ENCODE assay signal across 16 mouse cellular contexts in genomic region chr7:44320886-44321285, GRCm38 (mm10). TPM values are rescaled to one million over a fixed set of nuclear protein-coding genes. Genes with fewer than 3 reads are reported as not detected.
DNase-seq lines count a peak whose midpoint lies in the region; ATAC-seq and TF ChIP-seq lines count a peak whose summit lies in the region.
"Had no signal": no experiment of that assay in that cellular context is flagged by ENCODE, and none has a peak within 500 bp of the region (broad histone marks: within the 10 kb centered on the region; RNA-seq: fewer than 3 reads in every experiment).

No protein-coding gene starts in this region.

- no peak for ATAC-seq in midbrain, postnatal 0 days (ENCODE audit: low FRiP score)
- no peak for ATAC-seq in midbrain, embryonic 15.5 days (replicated peaks)
- no peak for ATAC-seq in heart, embryonic 11.5 days (replicated peaks; ENCODE audit: insufficient number of reproducible peaks, low FRiP score, low TSS enrichment)
- ATAC-seq: intestine, embryonic 16.5 days; Patski had no signal

- peaks cover 80% of the 10 kb centered on the region for H3K36me3 ChIP-seq in midbrain, postnatal 0 days (ENCODE audit: insufficient read depth, low read length)
- H3K36me3 ChIP-seq in midbrain, embryonic 15.5 days (replicated peaks), result peaks cover 59% of the 10 kb centered on the region
- H3K36me3 ChIP-seq in heart, embryonic 11.5 days (ENCODE audit: control insufficient read depth, insufficient read depth, low read length), result no peaks in the 10 kb centered on the region
- no peaks in the 10 kb centered on the region for H3K36me3 ChIP-seq in kidney, adult 2 months (ENCODE audit: control insufficient read depth, insufficient read depth, low read length)
- H3K36me3 ChIP-seq: liver, embryonic 13.5 days had no signal

- H3K9me3 ChIP-seq in midbrain, postnatal 0 days (ENCODE audit: low read length), result no peaks in the 10 kb centered on the region
- H3K9me3 ChIP-seq in midbrain, embryonic 15.5 days, result no peaks in the 10 kb centered on the region
- H3K9me3 ChIP-seq in heart, embryonic 11.5 days (replicated peaks; ENCODE audit: control insufficient read depth, low read length), result no peaks in the 10 kb centered on the region
- H3K9me3 ChIP-seq: liver, embryonic 13.5 days had no signal

- H3K4me3 ChIP-seq in midbrain, postnatal 0 days (ENCODE audit: low read depth, low read length), result no peak overlapping the region
- H3K4me3 ChIP-seq in midbrain, embryonic 15.5 days, result no peak overlapping the region
- no peak overlapping the region for H3K4me3 ChIP-seq in heart, embryonic 11.5 days (ENCODE audit: low read depth, low read length)
- H3K4me3 ChIP-seq in kidney, adult 2 months (ENCODE audit: insufficient read depth, low read depth, low read length), result no peak overlapping the region
- H3K4me3 ChIP-seq: liver, embryonic 13.5 days had no signal

- no peak overlapping the region for H3K4me2 ChIP-seq in midbrain, postnatal 0 days (ENCODE audit: low read depth, low read length, poor library complexity, severe bottlenecking)
- H3K4me2 ChIP-seq in midbrain, embryonic 15.5 days, result no peak overlapping the region
- no peak overlapping the region for H3K4me2 ChIP-seq in heart, embryonic 11.5 days
- H3K4me2 ChIP-seq: liver, embryonic 13.5 days had no signal

- no peak overlapping the region for H3K9ac ChIP-seq in midbrain, postnatal 0 days (replicated peaks; ENCODE audit: low read length, poor library complexity, severe bottlenecking)
- H3K9ac ChIP-seq in midbrain, embryonic 15.5 days, result no peak overlapping the region; the same call in 1 of the 2 replicates
- no peak overlapping the region for H3K9ac ChIP-seq in heart, embryonic 11.5 days (ENCODE audit: low read depth, low read length)
- H3K9ac ChIP-seq: liver, embryonic 13.5 days had no signal

- peak; percentile 47 for DNase-seq in midbrain, postnatal 0 days (ENCODE audit: low spot score)
- DNase-seq in cerebellum, postnatal 10 days, result peak; percentile 90 to 91
- DNase-seq in layer of hippocampus, adult 9-11 months, result peak; percentile 84
- DNase-seq in right cerebral cortex, postnatal 25 days, result peak; percentile 65
- DNase-seq in kidney, adult 2 months, result no peak
- DNase-seq in lung, postnatal 10 days, result no peak
- DNase-seq: adrenal gland, adult 2 months; gastrocnemius, postnatal 25 days; liver, embryonic 13.5 days; thymus, adult 2 months had no signal

- whole genome bisulfite sequencing in midbrain, postnatal 0 days, result 53% methylated on average over 8 of the region's 8 CpGs
- WGBS in midbrain, embryonic 15.5 days, result 48% methylated on average over 8 of the region's 8 CpGs
- 33% methylated on average over 8 of the region's 8 CpGs for WGBS in heart, embryonic 11.5 days (ENCODE audit: insufficient replicate concordance)
- 62% methylated on average over 8 of the region's 8 CpGs for WGBS in kidney, adult 2 months

- H3K4me1 ChIP-seq in midbrain, postnatal 0 days (ENCODE audit: insufficient read depth, low read length), result no peaks in the 10 kb centered on the region
- no peaks in the 10 kb centered on the region for H3K4me1 ChIP-seq in midbrain, embryonic 15.5 days
- no peaks in the 10 kb centered on the region for H3K4me1 ChIP-seq in heart, embryonic 11.5 days (ENCODE audit: control insufficient read depth, insufficient read depth, low read length)
- no peaks in the 10 kb centered on the region for H3K4me1 ChIP-seq in kidney, adult 2 months (ENCODE audit: control insufficient read depth, insufficient read depth, low read length)
- H3K4me1 ChIP-seq: liver, embryonic 13.5 days had no signal

- H3K27me3 ChIP-seq in midbrain, postnatal 0 days (ENCODE audit: insufficient read depth, low read length), result no peaks in the 10 kb centered on the region
- H3K27me3 ChIP-seq in midbrain, embryonic 15.5 days (replicated peaks), result no peaks in the 10 kb centered on the region
- peaks cover 18% of the 10 kb centered on the region for H3K27me3 ChIP-seq in heart, embryonic 11.5 days (ENCODE audit: control insufficient read depth, insufficient read depth, low read length)
- H3K27me3 ChIP-seq in kidney, adult 2 months (replicated peaks; ENCODE audit: control insufficient read depth, insufficient read depth, low read length), result no peaks in the 10 kb centered on the region

- no peak overlapping the region for H3K27ac ChIP-seq in midbrain, postnatal 0 days (ENCODE audit: low read depth, low read length)
- H3K27ac ChIP-seq in midbrain, embryonic 15.5 days, result no peak overlapping the region
- H3K27ac ChIP-seq in heart, embryonic 11.5 days (ENCODE audit: low read depth, low read length), result no peak overlapping the region
- no peak overlapping the region for H3K27ac ChIP-seq in kidney, adult 2 months (ENCODE audit: insufficient read depth, low read depth, low read length)
- H3K27ac ChIP-seq: liver, embryonic 13.5 days had no signal

- TF ChIP-seq POLR2A in kidney, adult 2 months (IDR thresholded peaks at IDR 0.05; ENCODE audit: low read depth, low read length), result no peak

- TF ChIP-seq CTCF in midbrain, postnatal 0 days (IDR thresholded peaks at IDR 0.05), result peak; percentile 34; the same call in 1 of the 2 replicates
- no peak for TF ChIP-seq CTCF in kidney, adult 2 months (conservative IDR thresholded peaks at IDR 0.05; ENCODE audit: insufficient read depth, insufficient read length, low read depth, low read length)

RNA-seq across cellular contexts. Expression of gene Shank1, which starts 10.8 kb away (rescaled TPM):
- 48.1 and 60.3 TPM in 2 replicates for total RNA-seq in midbrain, postnatal 0 days (2014; rRNA removed)
- 33.9 and 39.2 TPM in 2 replicates for polyA plus RNA-seq in midbrain, postnatal 0 days (2015; fragmentation: Nextera tagmentation; extraction: Ambion mirVana)
- polyA plus RNA-seq in midbrain, embryonic 15.5 days (2015; fragmentation: Nextera tagmentation; extraction: Ambion mirVana), result 39.8 and 46.5 TPM in 2 replicates
- polyA plus RNA-seq in heart, embryonic 11.5 days (2014; fragmentation: Nextera tagmentation; extraction: Ambion mirVana), result 1.1 and 1.3 TPM in 2 replicates
- 0.43 and 0.66 TPM in 2 replicates for polyA plus RNA-seq in kidney, adult 2 months (2012; rRNA removed)

RNA-seq across cellular contexts. Expression of gene Clec11a, which starts 14.2 kb away (rescaled TPM):
- 3.2 and 3.9 TPM in 2 replicates for total RNA-seq in midbrain, postnatal 0 days (2014; rRNA removed)
- polyA plus RNA-seq in midbrain, postnatal 0 days (2015; fragmentation: Nextera tagmentation; extraction: Ambion mirVana), result 3.5 and 3.8 TPM in 2 replicates
- 3.6 and 3.9 TPM in 2 replicates for polyA plus RNA-seq in midbrain, embryonic 15.5 days (2015; fragmentation: Nextera tagmentation; extraction: Ambion mirVana)
- polyA plus RNA-seq in heart, embryonic 11.5 days (2014; fragmentation: Nextera tagmentation; extraction: Ambion mirVana), result 0.65 and 0.84 TPM in 2 replicates
- 6.4 and 8.1 TPM in 2 replicates for polyA plus RNA-seq in kidney, adult 2 months (2012; rRNA removed)

RNA-seq across cellular contexts. Expression of gene Gm15517, which starts 59.6 kb away (rescaled TPM):
- total RNA-seq in midbrain, postnatal 0 days (2014; rRNA removed), result not detected in 2 replicates
- not detected in 2 replicates for polyA plus RNA-seq in midbrain, postnatal 0 days (2015; fragmentation: Nextera tagmentation; extraction: Ambion mirVana)
- polyA plus RNA-seq in midbrain, embryonic 15.5 days (2015; fragmentation: Nextera tagmentation; extraction: Ambion mirVana), result not detected in 2 replicates
- not detected in 2 replicates for polyA plus RNA-seq in heart, embryonic 11.5 days (2014; fragmentation: Nextera tagmentation; extraction: Ambion mirVana)
- polyA plus RNA-seq in kidney, adult 2 months (2012; rRNA removed), result not detected in 2 replicates
- total RNA-seq: adrenal gland, adult 2 months; CH12.LX; gastrocnemius, postnatal 25 days had no signal
- polyA plus RNA-seq: adrenal gland, adult 2 months; heart, embryonic 14.5 days; intestine, embryonic 16.5 days; liver, embryonic 13.5 days; Patski had no signal

Comparison
In these comparisons a context has a peak if more than half of its experiments do, and no peak if none do; other contexts are left out.
1. DNase-seq: peak in midbrain, postnatal 0 days (single experiment), cerebellum, postnatal 10 days (2 of 2), layer of hippocampus, adult 9-11 months (single experiment) and right cerebral cortex, postnatal 25 days (single experiment); none in kidney, adult 2 months (single experiment) and lung, postnatal 10 days (single experiment).
2. RNA of gene Shank1, which starts 10.8 kb away (polyA plus RNA-seq): 39.8 to 46.5 TPM in midbrain, embryonic 15.5 days and 33.9 to 39.2 TPM in midbrain, postnatal 0 days; 1.1 to 1.3 TPM in heart, embryonic 11.5 days and 0.43 to 0.66 TPM in kidney, adult 2 months; every median in the first group is over 10 times any median in the second.